Mouse (Mus musculus) kidney, adult 8-10 months (tissue): ENCODE results near the gene Pla1a.
A peak's percentile ranks its signal among the peaks of the same experiment; 100 is the strongest.

Experiments
- DNase-seq, 2 experiments: peaks; one replicate each; pipeline ENCODE4 v3.0.0; 2022

The Pla1a gene

DNA sequence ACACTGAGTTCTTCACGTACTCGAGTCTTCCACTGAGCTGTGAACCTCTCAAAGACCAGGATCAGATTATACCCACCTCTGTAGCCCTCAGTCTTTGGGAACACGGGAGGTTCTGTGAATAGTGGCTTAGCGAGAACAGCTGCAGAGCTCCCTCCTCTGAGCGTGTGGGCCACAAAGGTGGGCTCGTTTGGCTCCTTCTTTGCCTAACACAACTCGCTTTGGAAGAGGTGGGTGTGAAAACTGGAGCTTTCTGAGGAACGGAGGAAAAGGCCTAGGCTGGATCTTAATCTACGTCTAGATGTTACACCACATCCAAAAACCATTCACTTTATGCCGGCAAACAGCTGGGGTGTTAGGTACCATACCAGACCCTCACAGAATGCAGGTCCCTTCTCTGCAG lies 67.6 kb downstream of the Pla1a start:
- no peak for DNase-seq

DNA sequence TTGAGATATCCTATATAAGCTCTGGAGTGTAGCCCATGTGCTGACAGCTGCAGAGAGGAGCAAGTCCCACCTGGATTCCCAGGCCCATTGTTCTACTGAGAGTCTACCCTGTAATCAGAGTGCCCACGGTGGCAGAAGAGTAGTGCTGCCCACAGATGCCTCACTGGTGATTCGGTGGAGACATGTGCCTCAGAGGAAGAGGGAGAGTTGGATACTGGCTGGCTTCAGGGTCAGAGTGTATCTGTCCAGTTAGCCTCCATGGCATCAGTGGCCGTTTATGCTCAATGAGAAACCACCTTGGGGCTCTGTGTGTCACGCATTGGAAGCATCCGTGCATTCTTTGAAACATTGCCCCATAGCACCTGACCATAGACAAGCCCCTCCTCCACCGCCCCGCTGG lies 69.3 kb downstream of the Pla1a start:
- no peak for DNase-seq

DNA sequence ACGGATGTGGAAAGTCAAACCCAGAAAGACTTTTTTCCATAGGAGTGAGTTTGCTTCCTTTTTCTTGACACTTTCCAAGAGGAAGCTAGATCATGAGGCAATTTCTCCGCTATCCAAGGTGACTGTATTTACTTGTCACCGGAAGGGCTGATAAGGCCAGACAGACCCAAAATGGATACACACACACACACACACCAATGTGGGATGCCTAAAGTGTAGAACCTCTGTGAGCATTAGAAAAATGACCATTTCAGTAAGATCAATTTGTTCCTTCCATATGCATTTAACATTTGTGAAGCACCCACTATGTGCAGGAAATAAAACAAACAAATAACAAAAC lies 69.7 kb downstream of the Pla1a start:
- no peak for DNase-seq

DNA sequence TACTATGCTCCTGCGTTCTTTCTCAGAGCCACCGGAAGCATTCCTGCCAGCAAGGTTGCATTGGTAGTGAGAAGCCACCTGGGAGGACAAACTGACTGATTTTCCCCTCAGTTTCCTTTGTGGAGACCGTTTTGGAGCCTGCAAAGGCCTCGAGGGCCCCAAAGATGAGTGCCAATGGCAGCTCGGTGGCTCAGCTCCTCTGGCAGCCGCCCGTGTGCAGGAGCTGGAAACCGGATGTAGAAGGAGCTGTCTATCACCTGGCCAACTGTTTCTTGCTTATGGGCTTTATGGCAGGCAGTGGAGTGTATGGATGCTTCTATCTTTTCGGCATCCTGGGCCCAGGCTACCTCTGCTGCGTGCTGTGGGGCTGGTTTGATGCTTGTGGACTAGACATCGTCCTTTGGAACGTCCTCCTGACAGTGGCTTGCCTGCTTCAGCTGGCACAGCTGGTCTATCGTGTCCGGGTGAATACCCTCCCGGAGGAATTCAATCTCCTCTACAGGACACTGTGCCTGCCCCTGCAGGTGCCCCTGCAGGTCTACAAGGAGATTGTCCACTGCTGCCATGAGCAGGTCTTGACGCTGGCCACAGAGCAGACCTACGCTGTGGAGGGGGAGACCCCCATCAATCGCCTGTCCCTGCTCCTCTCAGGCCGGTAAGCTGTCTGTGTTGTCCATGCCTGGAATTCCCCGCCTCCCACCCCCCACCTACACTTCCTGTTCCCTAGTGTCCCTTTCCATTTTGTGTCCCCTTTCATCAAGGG lies 70.3 kb downstream of the Pla1a start:
- DNase-seq = no peak

DNA sequence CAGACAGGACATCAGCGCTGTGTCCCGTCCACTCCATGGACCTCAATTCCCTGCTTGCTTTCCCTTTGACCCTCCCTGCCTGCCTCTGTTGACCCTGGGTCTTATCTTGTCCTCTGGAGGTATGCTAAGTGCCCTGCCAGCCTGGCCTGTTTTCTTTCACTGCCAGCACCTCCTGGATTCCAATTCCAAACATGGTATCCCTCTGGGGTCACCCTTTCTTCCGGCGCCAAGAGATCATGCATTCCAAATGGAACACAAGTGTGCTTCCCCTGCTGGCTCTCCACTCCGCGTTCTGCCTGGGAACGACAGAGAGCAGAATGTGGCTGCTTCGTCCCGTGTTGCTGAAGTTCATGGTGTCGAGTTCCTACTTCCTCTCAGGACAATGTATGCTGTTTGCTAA lies 71.0 kb downstream of the Pla1a start, which contains the start of gene Popdc2:
TSS of gene Popdc2 (plus strand) at position 277 of the 400 bp plus-strand sequence.
- DNase-seq = no peak

DNA sequence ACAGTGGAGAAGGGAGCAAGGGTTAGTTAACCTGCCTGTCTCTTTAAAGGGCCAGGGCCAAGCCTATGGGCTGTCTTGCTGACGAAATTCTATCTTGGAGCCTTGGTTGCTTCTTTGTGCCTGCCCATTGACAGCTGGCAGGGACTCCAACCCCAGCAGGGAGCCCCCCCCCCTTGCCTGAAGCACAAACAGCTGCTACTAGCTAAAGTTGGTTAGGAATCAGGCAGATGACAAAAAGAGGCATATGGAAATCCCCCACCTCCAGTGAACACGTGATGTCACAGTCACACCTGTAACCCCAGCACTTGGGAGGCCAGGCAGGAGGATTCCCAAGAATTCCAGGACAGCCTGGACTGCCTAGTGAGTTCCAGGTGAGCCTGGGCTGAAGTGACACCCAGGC lies 72.6 kb downstream of the Pla1a start:
- no peak for DNase-seq

DNA sequence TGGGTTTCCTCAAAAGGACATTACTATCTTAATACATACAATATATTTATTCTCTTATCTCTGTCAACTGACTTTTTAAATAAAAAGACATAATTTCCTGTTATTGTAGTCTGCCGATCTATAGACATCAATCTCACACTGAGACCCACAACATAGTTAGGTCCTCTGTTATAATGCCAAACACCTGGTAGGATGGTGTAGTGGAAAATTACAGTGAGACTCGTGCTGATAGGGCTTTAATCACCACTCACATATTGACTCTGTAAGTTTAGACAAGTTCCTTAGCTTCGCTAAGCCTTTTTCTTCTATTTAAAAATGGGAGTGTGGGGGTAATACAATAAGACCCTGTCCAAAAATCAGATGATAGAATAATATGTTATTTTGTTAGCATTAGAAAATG lies 73.1 kb downstream of the Pla1a start:
- DNase-seq = no peak

DNA sequence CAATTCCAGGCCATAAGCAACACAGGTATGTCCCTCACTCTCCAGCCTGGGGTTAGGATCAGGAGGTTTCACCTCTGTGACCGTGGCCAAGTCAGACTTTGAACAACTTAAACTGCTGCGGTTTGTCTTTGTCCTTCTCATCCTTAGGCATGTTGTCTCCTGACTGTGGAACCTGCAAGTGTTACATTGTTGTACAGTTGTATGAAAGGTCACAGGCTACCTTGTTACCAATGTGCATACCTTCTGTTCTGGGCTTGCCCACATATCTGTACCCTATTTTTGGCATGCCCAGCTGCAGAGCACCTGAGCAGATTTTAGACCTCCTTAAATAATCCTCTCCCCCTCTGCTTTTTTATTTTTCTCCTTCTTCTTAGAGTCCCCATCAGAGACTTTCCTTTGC lies 73.7 kb downstream of the Pla1a start:
- no peak for DNase-seq

DNA sequence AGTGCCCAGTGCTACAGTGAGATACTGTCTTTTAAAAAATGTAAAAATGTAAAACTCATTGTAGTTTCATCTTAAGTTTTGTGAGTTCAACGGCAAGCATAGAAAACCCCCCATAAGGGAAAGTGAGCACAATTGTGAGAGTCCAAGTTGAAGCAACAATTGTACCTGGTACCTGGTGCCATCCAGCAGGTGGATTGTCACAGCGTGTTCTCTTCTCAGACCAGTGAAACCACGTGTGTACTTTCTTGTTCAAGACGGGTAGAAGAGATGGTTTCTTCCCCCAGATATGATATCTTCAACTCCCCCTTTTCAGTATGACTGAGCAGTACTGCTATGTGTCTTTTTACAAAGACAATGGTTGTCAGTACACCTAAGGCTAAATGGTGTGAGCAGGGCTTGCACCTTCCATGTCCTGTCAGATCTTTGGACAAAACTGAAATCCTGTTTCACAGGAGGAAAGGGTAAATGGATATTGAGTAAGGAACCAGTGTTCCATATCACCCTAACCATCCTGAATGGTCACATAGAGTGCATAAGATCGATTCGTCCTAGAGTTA lies 74.6 kb downstream of the Pla1a start:
- DNase-seq = no peak

DNA sequence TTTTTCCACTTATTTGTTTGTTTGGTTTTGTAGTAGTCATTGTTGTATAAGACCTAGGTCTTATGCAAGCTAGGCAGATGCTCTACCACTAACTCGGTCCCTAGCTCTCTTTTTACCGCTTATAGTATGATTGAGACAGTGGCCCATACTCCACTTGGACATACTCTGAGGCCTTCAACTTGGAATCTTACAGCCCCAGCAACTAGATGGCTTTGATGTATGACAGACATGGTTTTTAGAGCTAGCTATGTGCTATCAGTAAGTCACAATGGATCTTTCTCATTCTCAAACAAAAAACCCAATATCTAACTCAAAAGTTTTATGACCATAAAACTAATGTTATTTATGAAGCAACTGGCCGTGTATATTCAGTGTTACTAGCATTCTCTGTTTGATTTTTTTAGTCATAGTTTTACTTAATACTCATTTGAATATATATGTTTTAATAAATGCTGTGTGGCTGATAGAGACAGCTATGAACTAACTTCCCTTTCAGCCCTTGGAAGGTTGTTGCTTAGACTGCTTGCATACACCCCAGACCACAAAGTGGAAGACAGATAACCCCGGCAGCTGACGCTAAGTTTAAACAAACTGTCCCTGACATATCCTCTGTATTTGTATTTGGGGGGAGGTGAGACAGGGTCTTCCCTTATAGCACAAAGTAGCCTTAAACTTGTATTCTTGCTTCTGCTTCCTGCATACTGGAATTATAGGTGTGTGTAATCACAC lies 78.6 kb downstream of the Pla1a start:
- no peak for DNase-seq

DNA sequence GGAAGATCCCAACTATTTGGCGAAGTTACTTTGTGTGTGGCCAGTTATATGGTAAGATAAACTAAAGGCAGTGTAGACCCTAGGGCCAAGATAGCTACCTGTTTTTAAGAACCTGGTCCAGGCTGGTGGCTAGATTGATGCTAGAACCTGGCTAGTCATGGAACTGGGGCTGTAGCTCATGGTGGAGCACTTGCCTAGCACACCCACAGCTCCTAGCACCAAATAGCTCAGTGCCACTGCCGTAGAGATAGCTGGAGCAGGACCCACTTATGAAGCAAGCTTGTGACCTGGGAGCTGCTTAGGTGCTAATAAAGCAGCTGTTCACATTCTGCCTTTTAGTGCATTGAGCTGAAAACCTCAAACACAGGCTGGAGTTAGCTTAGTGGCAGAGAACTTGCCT lies 79.3 kb downstream of the Pla1a start:
- DNase-seq = no peak

DNA sequence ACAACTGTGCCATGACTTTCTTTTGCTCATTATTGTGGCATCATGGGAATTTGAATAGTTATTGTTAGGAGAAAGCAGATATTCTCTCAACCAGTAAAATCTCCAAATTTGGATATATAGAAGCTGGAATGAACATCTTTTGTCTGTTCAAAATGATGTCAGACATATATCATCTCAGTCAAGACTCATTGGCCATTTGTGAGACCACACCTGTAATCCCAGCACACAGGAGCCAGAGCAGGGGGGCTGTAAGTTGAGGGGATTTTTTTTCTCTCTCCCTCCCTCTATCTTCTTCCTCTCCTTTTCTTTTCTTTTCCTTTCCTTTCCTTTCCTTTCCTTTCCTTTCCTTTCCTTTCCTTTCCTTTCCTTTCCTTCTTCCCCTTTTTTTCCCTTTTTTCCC lies 80.1 kb downstream of the Pla1a start:
- DNase-seq = no peak

DNA sequence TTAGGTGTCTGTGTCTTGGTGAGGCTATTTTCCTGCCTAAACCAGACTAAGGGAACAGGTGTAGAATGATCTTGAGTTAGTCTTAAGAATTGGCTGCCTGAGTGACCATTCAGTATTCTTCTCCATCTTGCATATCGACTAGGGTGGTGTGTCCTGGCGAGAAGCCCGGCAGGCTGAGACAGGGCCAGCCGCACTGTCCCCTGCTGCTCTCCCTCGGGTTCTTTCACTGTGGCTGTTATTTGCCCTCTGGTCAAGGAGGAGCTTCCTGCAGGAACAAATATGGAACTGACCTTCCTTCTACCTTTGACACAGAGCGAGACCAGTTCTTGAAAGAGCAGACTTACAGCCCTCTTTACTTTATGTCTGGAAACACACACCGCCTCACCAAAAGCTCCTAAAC lies 80.9 kb downstream of the Pla1a start:
- no peak for DNase-seq

DNA sequence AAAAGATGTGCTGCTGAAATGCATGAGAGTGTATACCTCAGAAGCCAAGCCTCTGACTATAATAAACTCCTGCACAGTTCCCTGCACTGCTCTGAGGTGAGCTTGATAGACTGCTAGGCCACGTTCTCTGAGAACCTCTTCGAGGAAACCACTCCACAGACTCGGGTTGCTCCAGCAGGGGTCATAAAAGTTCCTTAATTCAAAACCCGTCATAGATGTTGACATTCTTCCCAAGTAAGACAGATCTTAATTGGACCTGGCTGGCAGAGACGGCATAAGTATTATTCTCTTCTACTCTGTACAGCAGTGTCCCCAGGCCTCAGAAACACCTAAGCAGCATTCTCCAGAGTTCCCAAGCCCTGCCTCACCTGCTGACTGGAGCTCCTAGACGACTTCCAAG lies 82.0 kb downstream of the Pla1a start:
- no peak for DNase-seq

DNA sequence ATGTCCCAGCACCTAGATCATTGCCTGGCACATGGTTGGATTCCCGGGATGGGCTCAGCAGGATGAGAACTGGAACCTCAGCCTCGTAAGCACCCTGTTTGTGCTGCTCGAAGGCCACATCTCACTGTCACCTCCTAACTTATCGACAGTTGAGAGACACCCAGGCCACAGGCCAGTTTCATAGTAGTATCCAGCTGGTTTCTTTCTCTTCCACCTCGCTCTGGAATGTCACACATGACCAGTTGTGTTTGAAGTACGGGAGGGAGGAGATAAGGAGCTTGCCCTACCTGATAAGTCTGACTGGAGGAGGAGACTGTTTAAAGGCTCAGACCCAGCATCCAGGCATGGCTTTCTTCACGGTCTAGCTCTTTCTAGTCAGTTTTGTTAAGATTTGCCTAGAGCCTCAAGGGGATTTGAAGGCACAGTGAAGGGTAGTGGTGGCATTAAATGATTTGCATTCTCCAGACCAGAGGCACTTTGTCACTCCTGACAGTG lies 82.5 kb downstream of the Pla1a start:
- no peak for DNase-seq

DNA sequence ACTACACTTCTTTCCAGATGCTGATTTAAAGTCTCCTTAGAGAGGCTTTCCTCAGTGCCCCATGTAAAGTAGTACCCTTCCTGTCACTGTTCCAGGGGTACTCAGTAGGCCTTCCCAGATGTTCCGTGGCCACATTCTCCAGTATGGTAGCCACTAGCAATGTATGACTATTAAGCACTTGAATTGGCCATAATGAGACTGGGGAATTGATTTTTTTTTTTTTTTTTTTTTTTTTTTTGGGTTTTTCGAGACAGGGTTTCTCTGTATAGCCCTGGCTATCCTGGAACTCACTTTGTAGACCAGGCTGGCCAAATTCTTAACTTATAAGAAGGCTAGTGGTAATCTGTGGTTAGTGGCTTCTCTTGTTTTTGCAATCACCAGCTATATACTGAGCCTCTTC lies 83.1 kb downstream of the Pla1a start:
- no peak for DNase-seq

DNA sequence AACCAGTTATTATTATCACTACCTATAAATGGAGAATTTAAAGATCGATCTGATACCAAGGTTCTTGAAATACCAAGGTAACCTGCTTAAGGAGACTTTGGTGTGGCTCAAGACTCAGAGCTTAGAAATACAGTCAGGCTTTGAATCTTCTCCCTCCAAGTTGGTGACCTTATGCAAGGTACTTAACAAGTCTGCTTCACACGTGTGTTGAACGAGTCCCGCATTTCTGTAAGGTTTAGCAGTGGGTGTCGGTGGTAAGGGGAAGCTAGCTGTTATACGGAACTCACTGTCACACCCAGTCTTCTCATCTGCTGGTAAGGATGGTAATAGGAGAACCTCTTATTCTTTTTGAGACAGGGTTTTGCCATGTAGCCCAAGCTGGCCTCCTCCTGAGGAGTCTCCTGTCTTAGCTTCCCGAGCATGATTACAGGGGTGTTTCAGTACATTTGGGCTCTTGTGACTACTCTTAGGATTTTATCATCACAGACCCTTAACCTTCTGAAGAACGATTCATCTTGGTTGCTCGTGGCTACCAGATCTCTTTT lies 84.7 kb downstream of the Pla1a start:
- DNase-seq = no peak

DNA sequence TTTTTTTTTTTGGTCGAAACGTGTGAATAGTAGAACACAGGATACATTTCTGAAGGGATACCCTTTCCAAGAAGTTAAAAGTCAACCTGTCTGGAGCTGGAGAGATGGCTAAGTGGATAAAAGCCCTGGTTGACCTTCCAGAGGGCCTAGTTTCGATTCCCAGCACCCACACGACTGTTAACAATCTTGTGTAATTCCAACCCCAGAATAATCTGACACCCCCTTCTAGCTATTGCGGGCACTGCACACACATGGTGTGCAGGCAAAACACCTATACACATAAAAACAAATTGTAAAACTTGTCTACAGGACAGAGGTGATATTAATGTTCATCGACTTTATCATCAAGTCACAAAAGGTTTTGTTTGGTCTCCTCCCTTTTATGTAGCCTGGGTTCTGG lies 85.4 kb downstream of the Pla1a start:
- no peak for DNase-seq

DNA sequence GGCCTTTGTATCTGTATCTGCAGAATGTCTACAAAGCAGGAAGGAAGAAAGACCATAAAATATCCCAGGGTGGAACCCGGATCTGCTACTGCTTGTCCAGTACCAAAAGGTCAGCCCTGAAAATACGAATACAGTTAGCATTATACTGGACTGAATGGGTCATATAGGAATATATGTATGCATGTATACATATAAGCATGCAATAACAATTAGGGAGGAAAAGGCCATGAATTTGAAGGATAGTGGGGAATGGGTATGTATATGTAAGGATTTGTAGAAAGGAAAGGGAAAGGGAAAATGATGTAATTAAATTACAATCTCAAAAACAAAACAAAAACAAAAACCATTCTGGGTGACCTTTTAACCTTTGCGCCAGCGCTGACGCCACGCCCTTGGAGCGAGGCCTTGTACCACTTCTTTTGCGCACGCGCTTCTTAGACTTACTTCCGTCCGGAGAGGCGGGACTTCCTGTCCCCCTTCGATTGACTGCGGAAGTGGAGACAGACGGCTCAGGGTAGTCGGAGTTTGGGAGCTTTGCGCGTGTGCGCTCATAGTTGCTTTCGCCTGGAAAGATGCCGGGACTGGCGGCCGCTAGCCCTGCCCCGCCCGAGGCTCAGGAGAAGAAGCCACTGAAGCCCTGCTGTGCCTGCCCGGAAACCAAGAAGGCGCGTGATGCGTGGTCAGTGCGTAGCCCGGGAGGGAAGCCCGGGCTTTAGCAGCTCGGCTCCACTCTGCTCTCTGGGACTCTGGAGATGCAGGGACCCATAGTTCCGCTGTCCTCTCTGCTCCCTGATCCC lies 86.2 kb downstream of the Pla1a start, which contains the start of the genes Cox17 and Gm21987:
TSS of gene Cox17 (plus strand) at position 463 of the 797 bp plus-strand sequence.
TSS of gene Gm21987 (plus strand) at position 512 of the 797 bp plus-strand sequence.
- peak; percentile 95 to 96 for DNase-seq
